9 mouse cellular contexts compared by ENCODE assay signal in genomic region chr13:112084484-112085278, GRCm38 (mm10).
DNase-seq lines count a peak whose midpoint lies in the region; ATAC-seq and TF ChIP-seq lines count a peak whose summit lies in the region.
"Had no signal": no experiment of that assay in that cellular context is flagged by ENCODE, and none has a peak within 500 bp of the region (broad histone marks: within the 10 kb centered on the region; RNA-seq: fewer than 3 reads in every experiment).

No protein-coding gene starts in this region.

- H3K27me3 ChIP-seq in forebrain, embryonic 13.5 days: no peaks in the 10 kb centered on the region
- no peaks in the 10 kb centered on the region for H3K27me3 ChIP-seq in forebrain, embryonic 11.5 days (ENCODE audit: control insufficient read depth, insufficient read depth, low read length)
- peaks cover 6% of the 10 kb centered on the region; the same call in 1 of the 2 replicates for H3K27me3 ChIP-seq in E14TG2a.4 (ENCODE audit: insufficient read depth, low read length)
- H3K27me3 ChIP-seq in heart, embryonic 10.5 days (ENCODE audit: insufficient read depth, poor library complexity, severe bottlenecking): no peaks in the 10 kb centered on the region

- no peak for DNase-seq in forebrain, embryonic 11.5 days (ENCODE audit: low spot score)
- no peak for DNase-seq in heart, embryonic 10.5 days (ENCODE audit: low spot score)
- peak; percentile 64 for DNase-seq in kidney, postnatal 10 days
- DNase-seq in left cerebral cortex, postnatal 25 days (ENCODE audit: low spot score in 2 of 2): no peak
- no peak for DNase-seq in layer of hippocampus, adult 8-10 months (ENCODE audit: low spot score in 2 of 2)
- DNase-seq in cerebellum, adult 11 months: no peak
- DNase-seq: cerebellum, postnatal 36 days had no signal

- intact Hi-C loops in left cerebral cortex, postnatal 25 days (cut with DNase I): no loop called here

- 0 out of 2 replicates have a peak overlapping the region, but pooled peaks have one; percentile 16 for H3K4me2 ChIP-seq in forebrain, embryonic 13.5 days
- no peak overlapping the region for H3K4me2 ChIP-seq in forebrain, embryonic 11.5 days (ENCODE audit: low read depth, low read length, severe bottlenecking)

- ATAC-seq in forebrain, embryonic 13.5 days: no peak
- ATAC-seq in forebrain, embryonic 11.5 days (replicated peaks; ENCODE audit: low FRiP score): no peak

- no peak overlapping the region for H3K27ac ChIP-seq in forebrain, embryonic 13.5 days
- no peak overlapping the region for H3K27ac ChIP-seq in forebrain, embryonic 11.5 days (ENCODE audit: low read depth, low read length)
- H3K27ac ChIP-seq in heart, embryonic 10.5 days: peak overlapping the region; percentile 69; the same call in 1 of the 2 replicates

- no peak overlapping the region for H3K4me3 ChIP-seq in forebrain, embryonic 13.5 days
- no peak overlapping the region for H3K4me3 ChIP-seq in forebrain, embryonic 11.5 days (ENCODE audit: low read depth, low read length)
- H3K4me3 ChIP-seq in E14TG2a.4 (replicated peaks; ENCODE audit: low read length): 0 out of 2 replicates have a peak overlapping the region, but pooled peaks have one; percentile 13
- no peak overlapping the region for H3K4me3 ChIP-seq in heart, embryonic 10.5 days

- H3K9ac ChIP-seq in forebrain, embryonic 13.5 days: no peak overlapping the region
- H3K9ac ChIP-seq in forebrain, embryonic 11.5 days (ENCODE audit: low read length): no peak overlapping the region

- H3K9me3 ChIP-seq in forebrain, embryonic 13.5 days (replicated peaks): no peaks in the 10 kb centered on the region
- H3K9me3 ChIP-seq in forebrain, embryonic 11.5 days (ENCODE audit: control insufficient read depth, low read length): no peaks in the 10 kb centered on the region
- H3K9me3 ChIP-seq in E14TG2a.4 (ENCODE audit: low read length): no peaks in the 10 kb centered on the region; the same call in 1 of the 2 replicates
- no peaks in the 10 kb centered on the region for H3K9me3 ChIP-seq in heart, embryonic 10.5 days

- H3K4me1 ChIP-seq in forebrain, embryonic 13.5 days: peaks cover 7% of the 10 kb centered on the region
- no peaks in the 10 kb centered on the region; the same call in 1 of the 2 replicates for H3K4me1 ChIP-seq in forebrain, embryonic 11.5 days (replicated peaks; ENCODE audit: control insufficient read depth, insufficient read depth, low read length)
- peaks cover 8% of the 10 kb centered on the region for H3K4me1 ChIP-seq in E14TG2a.4 (replicated peaks; ENCODE audit: low read depth, low read length)
- peaks cover 39% of the 10 kb centered on the region for H3K4me1 ChIP-seq in heart, embryonic 10.5 days

- no peak for TF ChIP-seq CTCF in E14TG2a.4 (conservative IDR thresholded peaks at IDR 0.05; ENCODE audit: low read length)

- WGBS in forebrain, embryonic 13.5 days: 53% methylated on average over 15 of the region's 15 CpGs
- WGBS in forebrain, embryonic 11.5 days: 55% methylated on average over 15 of the region's 15 CpGs
- WGBS in heart, embryonic 10.5 days: 50% methylated on average over 15 of the region's 15 CpGs

- no peaks in the 10 kb centered on the region for H3K36me3 ChIP-seq in forebrain, embryonic 13.5 days (ENCODE audit: poor library complexity, severe bottlenecking)
- no peaks in the 10 kb centered on the region for H3K36me3 ChIP-seq in forebrain, embryonic 11.5 days (ENCODE audit: control insufficient read depth, insufficient read depth, low read length)
- no peaks in the 10 kb centered on the region for H3K36me3 ChIP-seq in E14TG2a.4 (ENCODE audit: insufficient read depth, low read length)
- no peaks in the 10 kb centered on the region for H3K36me3 ChIP-seq in heart, embryonic 10.5 days
